Mouse (Mus musculus): ENCODE measurements around the gene Sgms2.

Sgms2 gene

DNA sequence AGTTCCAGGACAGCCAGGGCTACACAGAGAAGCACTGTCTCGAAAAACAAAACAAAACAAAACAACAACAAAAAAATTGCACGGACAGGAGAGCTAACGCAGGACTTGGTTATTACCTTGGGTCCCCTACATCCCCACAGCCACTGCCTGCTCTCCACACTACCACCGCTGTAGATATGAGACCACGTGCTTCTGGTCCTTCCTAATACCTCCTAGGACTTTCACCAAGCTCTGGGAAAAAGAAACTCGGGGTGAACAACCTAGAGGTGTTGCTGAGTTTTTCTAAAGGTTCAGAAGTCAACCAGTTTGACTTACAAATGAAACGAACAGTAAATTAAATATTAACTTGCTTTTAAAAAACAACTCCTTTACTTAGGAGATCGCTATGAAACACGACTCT, 2.8 kb downstream of the Sgms2 start:
- DNase-seq (ENCODE audit: low read depth, low spot score) = no peak

DNA sequence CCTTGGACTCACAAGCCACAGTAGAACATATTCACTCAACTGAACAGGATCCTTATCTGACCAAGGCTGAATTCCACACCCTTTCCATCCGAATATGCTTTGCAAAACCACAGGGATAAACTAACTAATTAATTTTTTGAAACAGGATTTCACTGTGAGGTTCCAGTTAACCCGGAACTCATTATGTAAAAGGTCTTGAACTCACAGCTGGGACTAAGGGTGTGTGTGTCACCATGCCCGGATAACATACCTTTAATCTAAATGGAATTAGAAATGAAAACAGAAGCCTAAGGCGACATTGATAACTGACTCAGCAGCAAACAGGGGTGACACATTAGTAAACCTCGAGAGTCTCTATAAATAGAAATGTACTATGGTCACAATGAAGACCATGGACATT, 5.8 kb downstream of the Sgms2 start:
- no peak for DNase-seq (ENCODE audit: low read depth, low spot score)

DNA sequence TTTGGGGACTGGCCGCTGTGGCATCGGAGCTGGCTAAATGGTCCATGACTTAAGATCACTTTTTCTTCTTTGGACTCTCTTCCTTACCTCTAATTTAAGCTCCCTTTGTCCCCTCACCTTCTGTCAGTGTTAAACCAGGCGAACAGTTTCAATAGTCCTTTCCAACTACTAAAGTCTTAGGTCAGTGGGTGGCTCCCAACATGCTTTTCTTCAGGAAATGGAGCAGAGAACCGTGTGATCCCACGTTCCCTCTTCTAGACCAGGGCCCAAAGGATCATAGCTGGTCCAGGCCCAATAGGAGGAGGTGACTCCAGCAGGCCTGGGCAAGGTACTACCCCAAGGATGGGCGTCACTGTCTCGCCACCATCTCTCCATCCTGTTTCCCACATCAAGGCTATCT, 7.6 kb downstream of the Sgms2 start:
- no peak for DNase-seq (ENCODE audit: low read depth, low spot score)

DNA sequence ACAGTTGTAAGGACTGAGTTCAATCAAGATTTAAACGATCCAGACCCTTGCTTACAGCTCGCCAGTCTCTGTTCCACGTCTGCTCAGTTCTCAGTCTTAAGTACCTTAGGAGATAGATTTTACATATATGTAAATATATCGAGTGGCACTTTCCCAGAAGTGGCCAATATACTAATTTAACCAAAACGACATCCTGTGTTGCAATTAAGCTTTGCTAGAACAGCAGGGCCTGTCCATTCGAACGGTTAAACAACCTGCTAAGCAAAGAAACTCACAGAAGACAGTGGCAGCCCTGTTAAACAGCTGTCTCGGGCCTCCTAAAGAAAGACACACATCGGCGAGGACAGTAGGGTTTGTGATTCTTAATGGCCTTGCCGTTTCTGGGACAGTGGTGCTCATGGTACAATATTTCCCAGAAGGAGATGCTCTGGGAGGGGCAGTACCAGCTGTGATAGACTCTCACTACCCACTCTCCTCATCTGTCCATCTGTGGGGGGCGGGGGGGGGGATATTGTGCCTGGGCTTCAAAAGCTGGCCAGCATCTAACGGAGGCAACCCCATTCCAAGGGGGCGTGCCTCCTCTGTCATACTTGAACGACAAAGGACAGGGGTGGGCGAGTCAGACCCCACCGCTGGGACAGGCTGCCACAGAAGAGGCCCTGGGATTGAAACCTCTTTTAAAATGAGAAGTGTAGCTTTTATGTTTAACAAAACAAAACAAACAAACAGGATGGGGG, 9.1 kb downstream of the Sgms2 start:
- DNase-seq (ENCODE audit: low read depth, low spot score) = no peak

DNA sequence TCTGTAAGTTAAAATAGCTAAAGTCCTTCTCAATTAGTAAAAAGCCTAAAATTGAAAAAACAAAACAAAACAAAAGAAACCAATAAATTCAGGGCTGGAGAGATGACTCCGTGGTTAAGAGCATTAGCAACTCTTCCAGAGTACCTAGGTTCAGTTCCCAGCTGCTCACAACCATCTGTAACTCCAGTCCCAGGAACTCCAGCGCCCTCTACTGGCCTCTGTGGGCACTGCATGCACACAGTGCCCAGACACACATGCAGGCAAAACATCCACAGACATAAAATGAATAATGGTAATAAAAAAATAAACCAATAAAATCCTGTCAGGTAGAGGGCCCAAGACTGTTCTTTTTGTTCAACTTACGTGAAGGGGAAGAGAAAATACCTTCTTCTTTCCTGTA, 10.6 kb downstream of the Sgms2 start:
- peak; percentile 11 for DNase-seq (ENCODE audit: low read depth, low spot score)

DNA sequence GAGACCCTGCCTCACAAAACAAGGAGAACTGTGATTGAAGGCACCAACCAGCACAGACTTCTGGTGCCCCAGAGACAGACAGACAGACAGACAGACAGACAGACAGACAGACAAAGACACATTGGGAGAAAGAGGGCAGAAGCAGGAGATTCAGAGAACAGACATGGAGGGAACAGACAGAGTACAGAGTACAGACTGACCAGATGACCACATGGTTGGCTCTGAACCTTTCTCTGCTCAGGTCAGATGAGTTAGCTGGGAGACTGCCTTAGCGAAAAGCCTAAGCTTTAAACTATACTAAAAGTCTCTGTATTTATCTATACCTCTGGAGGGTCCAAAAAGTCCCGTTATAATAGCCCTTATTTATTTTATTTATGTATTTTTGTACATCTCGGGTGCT, 11.8 kb downstream of the Sgms2 start:
- no peak for DNase-seq (ENCODE audit: low read depth, low spot score)

DNA sequence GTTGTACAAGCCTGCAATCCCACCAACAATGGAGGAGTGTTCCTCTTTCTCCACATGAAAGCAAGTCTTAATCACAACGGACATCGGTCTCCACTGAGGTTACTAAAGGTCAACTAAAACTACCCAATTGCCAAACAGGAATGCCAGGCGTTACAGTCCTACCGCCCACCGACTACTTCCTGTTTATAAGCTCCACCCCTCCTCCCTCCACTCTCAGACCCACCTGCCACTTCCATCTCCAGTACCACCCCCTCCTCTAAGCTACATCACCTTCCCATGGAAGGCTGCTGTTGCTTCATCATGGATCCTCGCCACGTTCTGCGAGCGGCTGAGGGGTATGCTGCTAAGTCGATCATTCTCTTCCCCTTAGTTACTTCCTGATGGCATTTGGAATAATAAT, 15.2 kb downstream of the Sgms2 start:
- no peak for DNase-seq (ENCODE audit: low read depth, low spot score)

DNA sequence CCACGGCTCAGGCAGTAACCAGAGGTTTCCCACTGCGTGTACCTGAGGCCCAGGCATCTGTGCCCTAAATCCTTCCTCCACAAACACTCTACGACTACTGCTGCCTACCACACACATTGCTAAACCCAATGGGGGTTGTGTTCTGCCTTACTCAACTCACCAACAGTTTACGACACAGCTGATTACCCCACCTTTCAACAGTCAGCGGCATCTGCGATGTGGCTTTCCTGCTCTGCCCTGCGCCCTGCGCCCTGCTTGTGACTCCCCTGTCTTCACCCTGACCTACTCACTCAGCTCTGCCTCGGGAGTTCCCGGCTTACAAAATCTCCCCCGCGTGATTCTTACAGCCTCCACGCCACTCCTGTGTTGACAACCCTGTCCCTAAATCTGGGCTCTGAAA, 16.7 kb downstream of the Sgms2 start:
- DNase-seq (ENCODE audit: low read depth, low spot score) = no peak

DNA sequence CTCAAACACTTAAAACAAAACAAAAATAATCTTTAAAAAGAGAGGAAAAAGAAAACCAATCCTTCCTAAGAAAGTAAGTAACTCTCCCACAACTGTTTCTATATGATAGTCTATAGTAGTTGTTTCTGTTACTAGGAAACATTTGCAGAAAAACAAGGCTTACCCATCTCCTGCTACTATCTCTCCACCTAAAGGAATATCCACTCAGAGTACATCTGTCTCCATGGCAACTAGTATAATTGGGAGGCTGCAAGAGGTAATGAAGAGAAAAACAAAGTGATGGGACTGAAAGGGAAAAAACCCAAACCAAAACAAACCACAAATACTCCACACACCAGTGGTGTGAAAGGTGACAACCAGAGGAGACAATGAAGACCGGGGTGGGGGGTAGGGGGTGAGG, 17.7 kb downstream of the Sgms2 start:
- DNase-seq (ENCODE audit: low read depth, low spot score) = no peak

DNA sequence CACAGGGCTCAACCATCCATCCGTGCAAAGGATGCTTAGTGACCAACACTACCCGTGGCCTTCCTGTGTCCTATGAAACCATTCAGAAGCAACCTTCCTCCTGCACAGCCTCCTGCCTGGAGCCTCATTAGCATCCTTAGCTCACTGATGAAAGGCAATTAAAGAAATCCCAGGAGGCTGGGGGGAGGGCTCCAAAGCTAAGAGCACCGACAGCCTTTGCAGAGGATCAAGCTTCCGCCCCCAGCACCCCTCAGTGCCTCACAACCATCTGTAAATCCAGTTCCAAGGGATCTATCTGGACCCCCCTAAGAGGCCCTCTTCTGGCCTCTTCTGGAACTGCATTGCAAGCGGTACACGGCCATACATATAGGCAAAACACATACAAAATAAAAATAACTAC, 19.4 kb downstream of the Sgms2 start:
- peak; percentile 40 for DNase-seq (ENCODE audit: low read depth, low spot score)

DNA sequence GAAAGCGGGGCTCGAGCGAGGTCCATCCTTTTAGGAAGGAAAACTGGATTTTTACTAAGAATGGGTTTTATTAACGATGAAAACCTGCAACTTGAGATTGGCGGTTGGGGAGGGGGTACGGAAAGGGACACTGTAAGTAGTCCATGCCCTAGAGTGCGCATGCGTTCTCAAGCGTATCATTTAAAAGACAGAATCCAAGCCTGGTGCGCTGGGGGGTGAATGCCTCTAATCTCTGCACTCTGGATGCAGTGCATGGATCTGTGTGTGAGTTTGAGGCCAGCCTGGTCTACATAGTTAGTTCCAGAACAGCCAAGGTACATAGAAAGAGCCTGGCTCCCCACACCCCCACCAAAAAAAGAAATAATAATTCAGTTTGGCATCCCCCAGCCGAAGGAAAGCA, 19.8 kb downstream of the Sgms2 start:
- no peak for DNase-seq (ENCODE audit: low read depth, low spot score)

DNA sequence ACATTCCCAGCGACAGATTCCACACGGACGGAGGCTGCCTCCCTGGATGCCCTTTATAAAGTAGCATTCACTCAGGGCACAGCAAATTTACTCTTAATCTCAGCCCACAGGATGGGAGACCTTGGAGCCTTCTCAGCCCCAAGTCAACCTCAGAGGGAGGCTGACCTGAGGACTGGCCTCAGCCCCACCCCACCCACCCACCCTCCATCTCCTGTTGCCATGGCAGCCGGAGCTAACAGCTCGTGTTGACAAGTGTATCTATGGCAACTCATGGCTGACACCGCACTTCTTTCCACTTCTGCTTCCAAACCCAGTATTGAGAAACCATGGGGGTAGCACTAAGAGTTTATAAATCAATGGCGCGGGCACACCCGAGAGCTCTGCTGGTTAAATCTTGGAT, 20.4 kb downstream of the Sgms2 start:
- no peak for DNase-seq (ENCODE audit: low read depth, low spot score)

DNA sequence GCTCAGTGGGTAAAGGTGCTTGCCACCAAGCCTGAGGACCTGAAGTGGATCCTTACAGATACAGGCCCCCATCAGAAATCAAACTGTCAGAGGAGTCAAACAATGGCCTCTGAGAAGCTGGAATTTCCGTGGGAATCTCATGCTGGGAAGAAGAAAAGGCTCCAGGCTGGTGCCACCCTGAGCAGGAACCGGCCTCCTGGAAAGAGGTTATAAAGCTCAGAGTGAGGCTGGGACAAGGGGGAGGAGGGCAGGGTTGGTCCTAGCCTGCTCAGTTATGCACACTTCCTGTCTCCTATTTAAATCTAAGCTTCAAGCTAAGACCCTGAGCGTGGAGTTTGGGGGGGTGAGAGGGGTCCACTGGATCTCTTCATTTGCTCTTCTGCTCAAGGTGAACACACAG, 21.6 kb downstream of the Sgms2 start:
- DNase-seq (ENCODE audit: low read depth, low spot score) = no peak

DNA sequence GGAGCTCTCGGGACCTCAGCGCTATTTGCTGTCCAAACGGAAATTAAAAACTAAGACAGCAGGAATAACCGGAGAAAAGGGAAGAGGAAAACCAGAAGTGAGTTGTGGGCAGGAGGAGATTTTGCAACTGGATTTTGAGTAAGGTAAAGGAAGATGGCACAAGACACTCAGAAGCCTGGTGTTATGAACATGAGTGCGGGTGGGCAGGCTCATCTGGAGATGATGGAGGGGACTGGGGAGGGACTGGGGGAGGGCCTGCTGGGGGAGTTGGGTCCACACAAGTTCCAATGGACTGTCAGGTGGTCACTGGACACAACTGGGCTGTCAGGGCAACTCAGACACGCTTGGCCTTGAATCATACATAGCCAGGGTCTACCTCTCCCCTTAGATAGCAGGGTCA, 24.8 kb downstream of the Sgms2 start:
- DNase-seq (ENCODE audit: low read depth, low spot score) = no peak

DNA sequence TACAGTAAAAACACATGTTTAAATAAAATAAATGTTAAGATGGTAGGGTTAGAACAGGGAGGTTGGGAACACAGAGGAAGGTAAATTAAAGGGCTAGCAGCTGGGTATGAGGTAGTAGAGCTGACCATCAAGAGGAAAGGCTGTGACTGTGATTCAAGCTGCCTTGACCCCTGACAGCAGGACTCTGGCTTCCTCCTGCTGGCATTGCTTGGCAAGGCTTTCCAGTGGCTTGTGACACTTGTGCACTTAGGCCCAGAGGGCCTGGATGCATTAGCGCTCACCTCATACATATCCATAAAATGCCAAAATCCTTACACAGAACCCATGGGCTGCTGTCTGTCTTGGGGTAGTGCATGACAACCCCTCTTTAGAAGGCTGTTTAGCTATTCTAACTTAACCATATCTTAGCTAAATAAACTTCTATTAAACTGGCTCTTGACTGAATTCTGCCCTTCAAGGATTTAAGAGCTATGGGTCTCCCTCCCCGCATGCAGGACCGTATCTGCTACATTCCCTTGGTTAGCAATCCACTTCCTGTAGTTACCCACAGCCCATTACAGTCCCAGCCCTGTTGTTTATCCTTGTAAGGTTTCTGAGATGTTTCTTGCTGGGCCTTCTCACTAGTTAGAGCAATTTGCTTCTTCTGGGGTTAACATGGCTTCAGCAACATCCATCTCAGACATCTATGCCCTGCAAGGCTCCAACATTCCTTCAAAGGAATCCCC, 25.5 kb downstream of the Sgms2 start:
- DNase-seq (ENCODE audit: low read depth, low spot score) = no peak

DNA sequence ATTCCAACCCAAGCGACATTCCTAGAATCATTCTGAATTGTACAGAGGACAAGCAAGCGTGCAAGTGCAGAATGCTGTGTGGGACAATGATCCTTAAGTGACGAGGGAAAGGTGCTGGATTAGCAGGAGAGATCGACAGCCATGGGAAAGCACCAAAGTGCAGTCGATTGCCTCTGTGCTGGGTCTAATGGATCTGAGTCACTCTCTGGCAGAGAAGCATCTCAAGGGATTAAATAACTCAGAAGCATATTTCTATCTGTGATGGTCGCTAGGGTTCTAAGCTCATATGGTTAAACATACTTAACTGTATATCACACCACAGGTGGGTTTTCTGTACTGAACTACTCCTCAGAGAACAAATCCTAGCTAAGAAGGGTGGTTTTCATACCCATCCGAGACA, 118.2 kb downstream of the Sgms2 start:
- no peak for DNase-seq (ENCODE audit: low read depth, low spot score)

DNA sequence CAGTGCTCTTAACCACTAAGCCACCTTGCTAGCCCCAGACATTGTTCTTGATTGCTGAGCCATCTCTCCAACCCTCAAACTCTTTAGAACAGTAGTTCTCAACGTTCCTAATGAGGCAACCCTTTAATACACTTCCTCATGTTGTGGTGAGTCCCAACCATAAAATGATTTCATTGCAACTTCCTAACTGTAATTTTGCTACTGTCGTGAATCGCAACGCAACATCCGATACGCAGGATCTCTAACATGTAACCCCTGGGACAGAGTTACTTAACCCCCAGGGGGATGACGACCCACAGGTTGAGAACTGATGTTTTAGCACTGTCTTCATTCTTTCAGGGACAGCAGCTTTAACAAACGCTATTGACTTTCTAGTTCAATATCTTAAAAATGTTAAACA, 122.5 kb downstream of the Sgms2 start:
- DNase-seq (ENCODE audit: low read depth, low spot score) = no peak

DNA sequence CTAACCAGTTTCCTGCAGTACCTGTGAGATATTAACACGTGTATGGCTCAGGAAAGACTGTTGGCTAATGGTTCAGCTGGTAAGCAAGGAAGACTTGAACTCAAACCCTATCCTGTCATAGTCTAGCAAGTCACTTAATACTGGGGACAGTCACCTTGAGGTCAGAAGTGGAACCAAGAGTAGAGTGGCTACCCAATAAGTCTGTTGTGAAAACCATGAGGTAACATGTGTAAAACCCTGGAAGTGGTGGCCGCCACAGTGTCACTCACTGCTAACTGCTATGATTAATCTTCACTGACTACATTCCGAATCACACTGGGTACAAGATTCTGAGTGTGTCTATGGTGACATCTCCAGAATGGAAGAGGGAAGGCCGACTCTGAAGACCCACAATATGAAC, 123.8 kb downstream of the Sgms2 start:
- no peak for DNase-seq (ENCODE audit: low read depth, low spot score)

DNA sequence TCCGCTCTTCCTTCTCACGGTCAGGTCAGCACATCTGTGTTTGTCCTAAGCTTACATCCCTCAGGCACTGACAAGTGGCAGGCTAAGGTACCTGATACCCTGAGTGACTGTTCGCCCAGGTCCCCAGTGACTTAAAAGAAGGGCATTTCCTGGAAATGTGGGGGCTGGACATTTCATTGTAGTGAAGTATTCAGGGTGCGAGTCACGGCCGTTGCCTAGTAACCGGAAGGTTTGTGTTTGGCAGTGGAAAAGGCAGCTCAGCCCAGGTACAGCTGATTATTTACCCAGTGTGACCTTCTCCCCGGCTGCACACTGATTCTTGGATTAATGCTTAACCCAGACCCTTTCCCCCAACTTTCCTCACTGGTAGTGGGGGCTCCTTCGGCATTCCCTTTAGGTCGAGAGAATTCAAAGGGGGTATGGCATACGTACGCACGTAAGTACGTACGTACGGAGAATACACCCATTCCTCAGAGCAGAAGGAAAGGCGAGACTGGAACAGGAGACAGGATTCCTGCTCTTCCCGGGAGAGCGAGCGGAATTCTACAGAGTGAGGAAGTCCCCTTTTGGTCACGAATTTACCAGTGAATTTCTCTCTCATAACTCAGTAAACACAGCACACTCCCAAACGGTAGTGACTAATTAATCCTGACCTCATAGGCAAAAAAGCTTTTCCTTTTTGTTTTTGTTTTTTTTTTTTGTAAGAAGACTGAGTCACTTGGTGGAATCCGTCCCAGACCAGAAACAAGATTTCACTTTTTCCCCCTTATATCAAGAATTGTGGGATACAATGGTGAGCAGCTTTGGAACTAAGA, 126.4 kb downstream of the Sgms2 start:
- no peak for DNase-seq (ENCODE audit: low read depth, low spot score)

DNA sequence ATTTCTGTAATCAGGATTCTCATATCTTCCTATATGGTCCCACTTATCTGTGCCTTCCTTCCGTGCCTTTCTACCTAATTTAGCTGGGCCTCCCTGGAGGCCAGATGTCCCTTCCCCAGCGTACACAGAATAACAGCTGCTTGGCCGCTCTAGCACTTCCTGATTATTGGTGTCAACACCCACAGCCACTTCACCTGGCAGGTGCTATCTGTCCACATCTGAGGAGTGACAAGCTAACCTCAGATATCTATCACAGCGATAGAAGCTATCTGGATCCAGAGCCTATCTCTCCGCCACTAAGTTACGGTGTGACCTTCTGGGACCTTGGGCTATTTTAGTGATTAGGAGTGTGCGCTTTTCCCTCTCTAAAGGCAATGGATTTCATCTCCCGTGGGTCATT, 127.0 kb downstream of the Sgms2 start:
- no peak for DNase-seq (ENCODE audit: low read depth, low spot score)

DNA sequence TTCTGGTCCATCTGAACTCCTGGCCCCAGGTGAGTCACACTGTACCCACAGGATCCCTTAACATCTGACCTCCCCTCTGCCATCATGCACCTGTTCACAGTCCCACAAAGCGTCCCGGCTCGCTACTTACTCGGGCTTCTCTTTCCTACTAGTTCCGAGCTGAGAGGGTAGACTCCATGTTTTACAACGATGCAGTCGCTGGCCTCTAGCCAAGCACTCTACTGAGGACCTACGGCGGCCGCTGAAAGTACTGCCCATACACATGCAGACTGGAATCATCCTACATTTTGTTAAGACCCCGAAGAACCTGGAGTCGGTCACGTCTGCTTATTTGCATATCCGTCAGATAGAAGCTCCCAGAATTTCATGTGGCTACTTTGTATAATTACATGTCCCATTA, 127.6 kb downstream of the Sgms2 start:
- no peak for DNase-seq (ENCODE audit: low read depth, low spot score)

DNA sequence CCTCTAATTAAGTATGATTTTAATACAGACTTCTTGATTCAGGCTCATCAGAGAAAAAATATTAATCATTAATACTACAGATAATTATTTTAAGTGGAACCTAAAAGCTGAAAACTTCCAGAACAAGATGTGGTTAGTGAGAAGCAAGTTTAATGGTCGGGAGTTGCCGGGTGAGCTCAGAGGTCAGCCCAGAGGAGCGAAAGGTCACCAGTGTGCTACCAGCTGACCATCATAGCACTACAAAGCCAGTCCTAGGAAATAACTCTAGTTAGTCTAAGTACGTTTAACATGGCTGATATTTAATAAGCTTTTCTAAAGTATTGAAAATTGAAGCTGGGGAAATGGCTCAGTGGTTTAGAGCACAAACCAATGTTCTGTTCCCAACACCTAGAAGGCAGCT, 129.3 kb downstream of the Sgms2 start:
- no peak for DNase-seq (ENCODE audit: low read depth, low spot score)

DNA sequence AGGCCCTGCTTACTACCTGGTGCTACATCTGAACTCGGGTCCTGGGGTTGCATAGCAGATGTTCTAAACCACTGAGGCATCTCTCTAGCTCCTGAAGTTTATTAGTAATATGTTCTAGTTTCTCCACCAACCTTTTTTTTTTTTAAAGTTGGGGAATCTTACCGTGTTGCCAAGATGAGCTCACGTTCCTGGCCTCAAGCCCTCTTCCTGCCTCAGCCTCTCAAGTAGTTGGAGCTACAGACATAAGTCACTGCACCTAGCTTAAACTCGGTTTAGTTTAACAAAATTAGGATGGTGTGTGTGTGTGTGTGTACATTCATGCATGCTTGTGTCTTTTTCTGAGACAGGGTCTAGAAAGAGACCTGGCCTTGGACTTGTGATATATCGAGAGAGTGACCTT, 132.2 kb downstream of the Sgms2 start:
- no peak for DNase-seq (ENCODE audit: low read depth, low spot score)

Measured in A20 (cell line).